Mouse (Mus musculus): ENCODE results near the gene Tom1l2. TPM values are rescaled to one million over a fixed set of nuclear protein-coding genes. Genes with fewer than 3 reads are reported as not detected.
A peak's percentile ranks its signal among the peaks of the same experiment; 100 is the strongest.

The Tom1l2 gene
- polyA plus RNA-seq, 1 experiment from 2014 or later, result 19.3 TPM

DNA sequence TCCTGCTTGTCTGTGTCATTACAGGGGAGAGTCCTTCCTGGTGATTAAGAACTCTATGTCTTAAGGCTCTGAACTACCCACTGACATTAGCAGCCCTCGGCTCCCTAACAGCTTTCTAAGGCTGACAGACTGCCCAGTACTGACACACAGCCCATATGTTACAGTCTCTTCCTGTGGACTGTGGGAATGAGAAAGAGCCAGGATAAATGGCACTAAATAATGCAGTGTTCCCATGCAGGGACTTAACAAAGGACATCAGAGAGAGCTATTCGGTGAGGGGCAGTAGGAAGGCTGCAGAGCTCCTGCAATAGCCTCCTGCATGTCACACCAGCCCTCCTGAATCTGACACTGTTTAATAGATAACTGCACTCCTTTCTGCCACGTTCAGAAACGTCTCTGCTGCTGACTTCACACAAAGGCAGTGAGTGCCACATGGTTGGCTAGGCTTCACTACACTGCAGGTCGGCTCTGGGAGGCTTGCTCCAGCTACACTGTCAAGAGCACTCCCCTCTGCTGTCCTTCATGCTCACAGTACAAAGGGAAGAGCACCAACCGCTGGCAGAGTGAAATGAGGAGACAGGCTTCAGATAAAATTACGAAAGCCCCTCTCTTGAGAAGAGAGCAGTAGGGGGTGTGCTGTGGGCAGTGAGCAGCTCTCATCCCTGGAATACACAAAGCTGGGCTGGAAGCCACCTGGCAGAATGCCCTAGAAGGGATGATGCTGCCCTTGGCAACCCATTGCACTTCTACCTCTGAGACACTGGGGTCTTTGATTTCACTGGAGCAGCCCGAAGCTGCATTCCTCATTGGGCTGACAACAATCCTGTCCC is 41.5 kb downstream of the Tom1l2 start:
- DNase-seq (ENCODE audit: low spot score), result peak; percentile 84

DNA sequence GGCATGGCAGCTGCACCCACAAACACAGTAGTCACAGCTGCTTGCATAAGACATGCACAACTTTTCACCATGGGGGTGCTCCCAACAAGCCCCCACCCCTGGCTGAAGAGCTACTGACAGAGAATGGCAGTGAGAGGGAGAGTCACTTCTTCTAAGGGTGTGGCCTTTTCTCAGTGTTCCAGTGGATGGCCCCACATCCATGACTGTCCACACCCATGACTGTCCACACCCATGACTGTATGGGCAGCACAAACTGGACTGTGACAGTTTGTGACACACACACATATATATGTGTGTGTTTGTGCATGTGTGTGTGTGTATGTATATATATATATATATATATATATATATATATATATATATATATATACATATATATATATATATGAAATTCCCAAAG is 42.8 kb downstream of the Tom1l2 start:
- Histone ChIP-seq H3K4me3 (no peak overlapping the region), H3K9me3 (no peaks in the 10 kb centered on the region), H3K27ac (no peak overlapping the region), H3K4me1 (peaks cover 38% of the 10 kb centered on the region), H3K36me3 (peaks cover 5% of the 10 kb centered on the region; the same call in 1 of the 2 replicates), H3K27me3 (ENCODE audit: insufficient read depth, poor library complexity, severe bottlenecking) (no peaks in the 10 kb centered on the region)
- no peak for DNase-seq (ENCODE audit: low spot score)

More for the DNA sequence above, 41.5 kb downstream of the Tom1l2 start:
- H3K4me3 ChIP-seq, result no peak overlapping the region
- H3K27ac ChIP-seq, result peak overlapping the region; percentile 77
- no peaks in the 10 kb centered on the region for H3K27me3 ChIP-seq (ENCODE audit: insufficient read depth, poor library complexity, severe bottlenecking)
- WGBS, result 23% methylated on average over 8 of the region's 8 CpGs
- peaks cover 5% of the 10 kb centered on the region; the same call in 1 of the 2 replicates for H3K36me3 ChIP-seq
- peaks cover 38% of the 10 kb centered on the region for H3K4me1 ChIP-seq
- no peaks in the 10 kb centered on the region for H3K9me3 ChIP-seq

DNA sequence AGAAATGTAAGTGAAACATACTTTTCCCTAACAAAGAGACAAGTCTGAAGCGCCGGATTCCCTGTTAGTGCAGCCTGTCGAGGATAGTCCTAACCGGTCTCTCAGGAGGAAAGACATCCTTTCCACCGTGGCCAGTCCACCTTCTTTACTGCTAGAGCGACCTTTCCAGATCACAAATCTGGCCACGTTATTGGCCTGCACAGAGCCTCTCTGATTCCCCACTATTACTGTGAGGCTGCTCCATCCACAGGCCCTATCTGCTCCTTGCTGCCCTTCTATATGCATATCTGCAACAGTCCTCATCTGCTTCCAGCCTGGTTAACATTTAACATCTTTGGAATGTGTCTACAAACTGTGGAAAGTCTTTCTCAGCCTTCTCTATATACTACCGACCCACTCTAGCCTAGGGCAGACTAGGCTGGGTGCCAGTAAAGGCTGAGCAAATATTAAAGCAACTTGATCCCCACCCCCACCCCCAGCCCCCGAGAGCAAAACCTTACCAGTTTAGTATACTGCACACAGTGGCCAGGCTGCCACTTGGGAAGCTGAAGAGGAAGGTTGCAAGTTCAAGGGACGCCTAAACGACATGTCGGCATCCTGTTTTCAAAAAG is 44.1 kb downstream of the Tom1l2 start:
- Histone ChIP-seq H3K27me3 (ENCODE audit: insufficient read depth, poor library complexity, severe bottlenecking) (no peaks in the 10 kb centered on the region), H3K4me3 (no peak overlapping the region), H3K27ac (peak overlapping the region; percentile 11; the same call in 1 of the 2 replicates), H3K36me3 (peaks cover 5% of the 10 kb centered on the region; the same call in 1 of the 2 replicates), H3K4me1 (peaks cover 38% of the 10 kb centered on the region), H3K9me3 (no peaks in the 10 kb centered on the region)
- no peak for DNase-seq (ENCODE audit: low spot score)
- WGBS, result 73% methylated on average over 12 of the region's 12 CpGs

DNA sequence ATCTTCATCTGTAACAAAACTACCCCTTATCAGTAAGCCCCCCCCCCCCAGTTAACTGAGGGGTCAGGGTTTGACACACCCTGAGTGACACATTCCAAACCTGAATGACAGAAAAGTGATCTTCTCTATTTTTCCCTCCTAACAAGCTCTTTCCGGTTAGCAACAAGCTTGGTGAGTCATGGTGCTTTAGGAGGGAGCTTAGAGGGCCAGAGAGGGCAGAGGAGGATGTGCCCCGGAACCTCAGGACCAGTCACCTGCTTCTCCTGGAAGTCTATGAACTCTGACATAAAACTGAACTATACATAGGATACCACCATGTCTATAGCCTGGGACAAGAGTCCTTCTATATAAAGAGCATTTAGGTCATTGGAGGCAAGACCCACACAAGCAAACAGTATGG is 44.6 kb downstream of the Tom1l2 start:
- H3K4me1 ChIP-seq, result peaks cover 37% of the 10 kb centered on the region

DNA sequence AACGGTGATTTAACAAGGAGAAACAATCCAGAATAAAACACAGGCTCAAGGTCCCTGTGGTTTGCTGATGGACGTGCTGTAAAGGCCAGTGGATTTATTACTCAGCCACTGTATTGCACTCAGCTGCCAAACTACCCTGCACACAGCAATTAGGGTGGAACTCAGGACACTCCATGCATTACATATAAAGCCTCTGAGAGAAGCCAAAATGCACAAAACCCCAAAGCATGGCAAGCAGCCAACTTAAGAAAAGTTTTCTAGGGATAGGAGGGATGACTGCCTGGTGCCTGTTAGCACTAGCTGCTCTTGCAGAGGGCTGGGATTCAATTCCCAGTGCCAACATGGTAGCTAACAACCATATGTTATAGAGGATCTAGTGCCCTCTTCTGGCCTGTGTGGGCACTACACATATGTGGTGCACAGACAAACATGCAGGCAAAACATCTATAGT is 45.3 kb downstream of the Tom1l2 start:
- H3K9me3 ChIP-seq, result no peaks in the 10 kb centered on the region
- no peak overlapping the region for H3K4me3 ChIP-seq
- no peak overlapping the region for H3K27ac ChIP-seq
- H3K36me3 ChIP-seq, result no peaks in the 10 kb centered on the region
- H3K27me3 ChIP-seq (ENCODE audit: insufficient read depth, poor library complexity, severe bottlenecking), result no peaks in the 10 kb centered on the region
- no peak for DNase-seq (ENCODE audit: low spot score)
- peaks cover 36% of the 10 kb centered on the region for H3K4me1 ChIP-seq
- 92% methylated on average over 2 of the region's 2 CpGs for WGBS

More for the DNA sequence above, 44.6 kb downstream of the Tom1l2 start:
- H3K36me3 ChIP-seq, result 0 out of 2 replicates have a peak, but pooled peaks cover under 1% of the 10 kb centered on the region
- no peak overlapping the region for H3K4me3 ChIP-seq
- H3K27me3 ChIP-seq (ENCODE audit: insufficient read depth, poor library complexity, severe bottlenecking), result no peaks in the 10 kb centered on the region
- no peak for DNase-seq (ENCODE audit: low spot score)
- 78% methylated on average over 2 of the region's 2 CpGs for WGBS
- no peaks in the 10 kb centered on the region for H3K9me3 ChIP-seq
- H3K27ac ChIP-seq, result peak overlapping the region; percentile 13; the same call in 1 of the 2 replicates

DNA sequence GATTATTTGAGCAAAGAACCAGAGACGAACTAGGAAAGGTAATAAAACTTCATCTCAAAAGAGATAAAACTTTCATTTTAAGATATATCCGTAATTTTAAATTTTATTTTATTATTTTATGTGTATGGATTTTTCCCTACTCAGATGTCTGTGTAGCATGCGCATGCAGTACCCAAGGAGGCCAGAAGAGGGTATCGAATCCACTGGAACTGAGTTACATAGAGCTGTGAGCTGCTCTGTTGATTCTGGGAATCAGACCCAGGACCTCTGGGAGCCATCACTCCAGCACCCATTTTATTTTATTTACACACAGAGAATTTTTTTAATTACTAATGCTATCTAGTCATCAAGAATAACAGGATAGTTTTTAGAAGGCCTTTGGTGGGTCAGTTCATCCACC is 45.9 kb downstream of the Tom1l2 start:
- no peak for DNase-seq (ENCODE audit: low spot score)
- H3K4me1 ChIP-seq, result peaks cover 36% of the 10 kb centered on the region
- H3K4me3 ChIP-seq, result no peak overlapping the region
- no peaks in the 10 kb centered on the region for H3K9me3 ChIP-seq
- H3K36me3 ChIP-seq, result no peaks in the 10 kb centered on the region
- no peaks in the 10 kb centered on the region for H3K27me3 ChIP-seq (ENCODE audit: insufficient read depth, poor library complexity, severe bottlenecking)
- no peak overlapping the region for H3K27ac ChIP-seq
- WGBS, result 53% methylated on average over 4 of the region's 4 CpGs

DNA sequence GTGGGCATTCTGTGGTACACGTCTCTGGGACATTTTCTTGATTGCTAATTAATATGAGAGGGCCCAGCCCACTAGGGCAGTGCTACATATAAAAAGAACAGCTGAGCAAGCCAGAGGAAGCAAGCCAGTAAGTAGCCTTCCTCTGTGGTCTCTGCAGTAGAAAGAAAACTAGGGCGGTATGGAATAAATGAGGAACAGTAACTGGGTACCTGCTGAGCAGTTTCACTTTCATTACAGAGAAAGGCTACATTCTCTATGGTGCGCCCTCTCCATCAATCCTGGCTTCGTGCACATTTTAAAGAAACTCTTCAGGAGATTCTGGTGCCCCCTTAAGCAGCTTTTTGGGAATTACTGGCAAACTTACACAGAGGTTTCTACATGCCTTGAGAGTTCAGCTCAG is 47.1 kb downstream of the Tom1l2 start:
- DNase-seq (ENCODE audit: low spot score), result no peak
- no peak overlapping the region for H3K27ac ChIP-seq
- H3K9me3 ChIP-seq, result no peaks in the 10 kb centered on the region
- 74% methylated on average over 4 of the region's 4 CpGs for WGBS
- peaks cover 32% of the 10 kb centered on the region for H3K4me1 ChIP-seq
- H3K27me3 ChIP-seq (ENCODE audit: insufficient read depth, poor library complexity, severe bottlenecking), result no peaks in the 10 kb centered on the region
- H3K36me3 ChIP-seq, result no peaks in the 10 kb centered on the region
- no peak overlapping the region for H3K4me3 ChIP-seq

DNA sequence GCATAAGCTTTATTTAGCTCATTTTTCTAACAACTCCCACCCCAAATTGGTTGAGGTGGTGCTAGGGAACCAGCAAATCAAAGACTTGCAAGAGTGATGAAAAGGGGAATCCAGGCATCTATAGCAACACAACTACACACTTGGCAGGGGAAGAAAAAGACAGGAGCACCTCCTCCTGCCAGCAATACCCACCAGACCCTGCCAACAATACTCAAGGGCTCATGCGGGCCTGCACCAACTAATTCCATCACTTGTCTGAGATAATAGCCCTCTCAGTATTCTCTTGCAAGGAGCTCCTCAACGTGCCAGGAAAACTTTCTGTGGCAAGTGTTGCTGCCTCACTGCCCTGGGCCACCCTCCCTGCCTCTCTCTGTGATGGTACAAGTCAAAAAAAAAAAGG is 49.2 kb downstream of the Tom1l2 start:
- Histone ChIP-seq H3K9me3 (no peaks in the 10 kb centered on the region), H3K27me3 (ENCODE audit: insufficient read depth, poor library complexity, severe bottlenecking) (no peaks in the 10 kb centered on the region), H3K4me3 (no peak overlapping the region), H3K4me1 (peaks cover 27% of the 10 kb centered on the region), H3K36me3 (no peaks in the 10 kb centered on the region), H3K27ac (no peak overlapping the region)
- no peak for DNase-seq (ENCODE audit: low spot score)
- WGBS, result 71% methylated on average over 2 of the region's 2 CpGs

DNA sequence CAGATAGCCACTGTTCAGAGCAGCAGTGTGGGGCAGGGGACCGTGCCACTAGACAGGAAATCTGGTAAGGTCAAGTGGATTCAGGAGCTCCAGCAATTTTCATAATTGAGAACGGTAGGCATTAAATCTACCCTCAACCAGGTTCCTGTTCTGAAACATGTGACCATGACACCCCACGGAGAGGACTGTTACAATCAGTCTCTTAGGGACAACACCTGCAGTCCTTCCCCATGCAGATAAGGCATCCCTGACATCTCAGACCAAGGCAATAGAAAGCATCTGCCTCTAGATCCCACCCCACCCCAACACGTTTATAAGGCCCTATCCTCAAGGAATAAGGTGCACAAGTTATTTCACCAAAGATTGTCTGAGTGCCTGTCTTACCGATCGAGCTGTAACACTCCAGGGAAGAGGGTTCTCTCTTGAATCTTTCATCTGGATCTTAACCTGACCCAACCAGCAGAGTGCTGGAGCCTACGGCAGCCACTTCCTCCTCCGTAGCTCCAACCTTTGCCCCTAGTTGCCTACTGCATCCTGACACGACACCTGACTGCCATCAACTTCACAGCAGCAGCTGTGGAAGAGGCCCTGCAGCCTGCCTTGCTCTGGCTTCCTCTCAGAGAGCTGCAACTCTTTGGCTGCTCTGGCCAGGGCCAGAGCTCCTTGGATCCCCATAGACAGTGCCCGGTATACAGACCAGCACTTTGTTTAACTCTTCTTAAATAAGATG is 50.2 kb downstream of the Tom1l2 start:
- H3K27ac ChIP-seq, result peak overlapping the region; percentile 65; the same call in 1 of the 2 replicates

DNA sequence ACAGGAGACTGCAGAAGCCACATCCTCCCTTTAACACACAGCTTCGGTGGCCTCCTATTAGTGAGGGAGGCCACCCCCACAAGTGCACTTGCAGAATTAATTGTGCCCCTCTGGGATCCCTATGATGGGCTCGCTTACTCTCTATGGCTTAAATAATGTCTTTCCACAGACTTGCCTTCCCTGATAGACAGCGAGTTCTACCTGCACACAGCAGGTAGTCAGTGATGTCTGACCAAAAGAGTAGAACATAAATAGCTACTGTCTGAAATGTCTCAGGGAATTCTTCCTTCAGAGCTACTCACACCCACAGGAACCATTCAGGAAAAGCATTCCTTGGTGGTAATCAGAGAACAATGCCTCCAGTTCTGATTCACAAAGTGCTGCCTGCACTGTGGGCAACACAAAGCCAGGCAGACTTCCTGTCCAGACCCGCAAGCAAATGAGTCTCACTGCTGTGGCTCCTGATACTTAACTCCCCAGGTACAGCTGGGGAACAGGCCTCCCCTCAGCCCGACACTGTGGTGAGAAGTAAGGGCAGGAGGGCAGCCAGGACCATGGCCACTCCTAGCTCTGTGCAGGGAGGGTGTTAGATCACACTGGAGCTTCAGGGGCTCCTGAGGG is 51.0 kb downstream of the Tom1l2 start:
- 52% methylated on average over 5 of the region's 5 CpGs for WGBS
- Histone ChIP-seq H3K4me3 (no peak overlapping the region), H3K4me1 (peaks cover 22% of the 10 kb centered on the region), H3K27ac (peak overlapping the region; percentile 65; the same call in 1 of the 2 replicates), H3K36me3 (no peaks in the 10 kb centered on the region), H3K27me3 (ENCODE audit: insufficient read depth, poor library complexity, severe bottlenecking) (no peaks in the 10 kb centered on the region), H3K9me3 (no peaks in the 10 kb centered on the region)
- no peak for DNase-seq (ENCODE audit: low spot score)

More for the DNA sequence above, 50.2 kb downstream of the Tom1l2 start:
- WGBS, result 63% methylated on average over 10 of the region's 10 CpGs
- no peak for DNase-seq (ENCODE audit: low spot score)
- H3K27me3 ChIP-seq (ENCODE audit: insufficient read depth, poor library complexity, severe bottlenecking), result no peaks in the 10 kb centered on the region
- no peaks in the 10 kb centered on the region for H3K36me3 ChIP-seq
- H3K4me3 ChIP-seq, result no peak overlapping the region
- H3K4me1 ChIP-seq, result peaks cover 22% of the 10 kb centered on the region
- H3K9me3 ChIP-seq, result no peaks in the 10 kb centered on the region

DNA sequence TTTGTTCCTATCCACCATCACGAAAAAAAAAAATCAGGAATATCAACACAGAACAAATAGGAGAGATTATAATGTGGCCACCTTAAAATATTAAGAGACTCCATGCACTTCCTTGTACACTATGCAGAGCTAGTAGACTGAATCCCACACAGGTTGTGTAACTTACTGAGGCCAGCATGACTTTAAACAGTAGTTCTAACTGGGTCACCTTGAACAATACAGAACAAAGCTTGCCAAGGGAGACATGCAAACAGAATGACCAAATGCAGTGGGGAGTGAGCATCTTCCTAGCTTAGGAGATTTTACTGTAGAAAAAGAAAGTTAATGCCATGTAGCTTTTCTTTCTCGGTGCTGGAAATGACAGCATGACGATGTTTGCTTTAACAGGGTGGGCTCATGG is 52.4 kb downstream of the Tom1l2 start:
- Histone ChIP-seq H3K4me1 (peaks cover 26% of the 10 kb centered on the region), H3K36me3 (no peaks in the 10 kb centered on the region), H3K27ac (no peak overlapping the region), H3K27me3 (ENCODE audit: insufficient read depth, poor library complexity, severe bottlenecking) (no peaks in the 10 kb centered on the region), H3K4me3 (no peak overlapping the region), H3K9me3 (no peaks in the 10 kb centered on the region)
- WGBS, result 75% methylated on average over 3 of the region's 3 CpGs
- DNase-seq (ENCODE audit: low spot score), result no peak

DNA sequence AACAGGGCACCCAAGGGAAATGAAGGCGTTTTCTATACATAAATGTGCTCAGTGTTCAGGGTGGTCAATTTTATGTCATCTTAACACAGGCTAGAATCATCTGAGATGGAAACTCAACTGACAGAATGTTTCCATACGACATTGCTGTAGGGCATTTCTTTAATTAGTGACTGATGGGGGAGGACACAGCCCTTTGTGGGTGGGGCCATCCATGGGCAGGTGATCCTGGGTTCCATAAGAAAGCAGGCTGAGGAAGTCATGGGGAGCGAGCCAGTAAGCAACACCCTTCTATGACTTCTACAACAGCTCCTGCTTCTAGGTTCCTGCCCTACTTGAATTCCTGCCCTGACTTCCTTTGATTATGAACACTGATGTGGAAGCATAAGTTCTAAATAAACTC is 54.9 kb downstream of the Tom1l2 start:
- no peak for DNase-seq (ENCODE audit: low spot score)
- H3K9me3 ChIP-seq, result no peaks in the 10 kb centered on the region
- 75% methylated on average over 3 of the region's 3 CpGs for WGBS
- no peaks in the 10 kb centered on the region for H3K36me3 ChIP-seq
- no peak overlapping the region for H3K4me3 ChIP-seq
- H3K27ac ChIP-seq, result no peak overlapping the region
- no peaks in the 10 kb centered on the region for H3K27me3 ChIP-seq (ENCODE audit: insufficient read depth, poor library complexity, severe bottlenecking)
- H3K4me1 ChIP-seq, result peaks cover 39% of the 10 kb centered on the region

All from heart, embryonic 10.5 days (tissue).